Comparison of ENCODE assay signal across 8 mouse cellular contexts in the genomic region with DNA sequence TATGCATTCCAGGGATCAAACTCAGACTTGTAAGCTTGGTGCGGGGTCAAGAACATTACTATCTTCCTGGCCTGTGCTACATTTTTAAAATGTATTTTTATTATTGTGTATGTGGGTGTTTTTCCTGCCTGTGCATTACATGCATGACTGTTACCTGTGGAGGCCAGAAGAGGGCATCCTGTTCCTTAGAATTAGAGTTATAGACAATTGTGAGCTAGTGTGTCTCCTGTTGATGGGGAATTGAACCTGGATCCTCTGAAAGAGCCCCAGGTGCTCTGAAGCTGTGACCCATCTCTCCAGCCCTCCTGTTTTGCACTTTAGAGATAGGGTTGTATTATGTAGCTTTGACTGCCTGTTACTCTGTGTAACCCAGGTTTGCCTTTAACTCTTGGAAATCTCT. TPM values are rescaled to one million over a fixed set of nuclear protein-coding genes. Genes with fewer than 3 reads are reported as not detected.
A peak's percentile ranks its signal among the peaks of the same experiment; 100 is the strongest.
DNase-seq lines count a peak whose midpoint lies in the region; ATAC-seq lines count a peak whose summit lies in the region.

No protein-coding gene starts in this region.

- H3K9me3 ChIP-seq in heart, embryonic 10.5 days = no peaks in the 10 kb centered on the region
- H3K9me3 ChIP-seq in forebrain, embryonic 16.5 days (ENCODE audit: control insufficient read depth, low read length) = no peaks in the 10 kb centered on the region

- H3K36me3 ChIP-seq in heart, embryonic 10.5 days = peaks cover 21% of the 10 kb centered on the region
- H3K36me3 ChIP-seq in forebrain, embryonic 16.5 days (ENCODE audit: control insufficient read depth, insufficient read depth) = peaks cover 10% of the 10 kb centered on the region

- H3K27me3 ChIP-seq in heart, embryonic 10.5 days (ENCODE audit: insufficient read depth, poor library complexity, severe bottlenecking) = no peaks in the 10 kb centered on the region
- H3K27me3 ChIP-seq in forebrain, embryonic 16.5 days (replicated peaks; ENCODE audit: control insufficient read depth, insufficient read depth, low read length) = no peaks in the 10 kb centered on the region

- no peak overlapping the region for H3K4me2 ChIP-seq in forebrain, embryonic 16.5 days (ENCODE audit: low read length)

- peak; percentile 73 for ATAC-seq in forebrain, embryonic 16.5 days

- DNase-seq in heart, postnatal 10 days = peak; percentile 50 to 55
- DNase-seq in heart, embryonic 10.5 days (ENCODE audit: low spot score) = no peak
- DNase-seq in B cell, adult 2 months = peak; percentile 49 to 63
- peak; percentile 51 for DNase-seq in R1 (ENCODE audit: low read depth, low spot score)
- peak; percentile 39 for DNase-seq in lung, postnatal 14 days
- peak; percentile 11 to 18 for DNase-seq in thymus, postnatal 36 days
- DNase-seq in gastrocnemius, postnatal 14 days = no peak

- no peak overlapping the region for H3K4me3 ChIP-seq in heart, embryonic 10.5 days
- no peak overlapping the region for H3K4me3 ChIP-seq in forebrain, embryonic 16.5 days (replicated peaks; ENCODE audit: low read length)

- intact Hi-C loops in heart, postnatal 10 days (cut with DNase I) = loop anchor here (1.0 kb wide), 2 partner anchors 85 to 148 kb away; no protein-coding TSS in a partner anchor
- intact Hi-C loops in gastrocnemius, postnatal 14 days (cut with DNase I; ENCODE audit: low total_unique reads) = loop anchor here (10.0 kb wide), 1 partner anchor 83 kb away; no protein-coding TSS in a partner anchor

- H3K27ac ChIP-seq in heart, embryonic 10.5 days = no peak overlapping the region
- H3K27ac ChIP-seq in forebrain, embryonic 16.5 days (ENCODE audit: low read length) = no peak overlapping the region

- no peak overlapping the region for H3K9ac ChIP-seq in forebrain, embryonic 16.5 days (replicated peaks; ENCODE audit: low read depth, low read length)

- 91% methylated on average over 1 of the region's 1 CpGs for WGBS in heart, embryonic 10.5 days
- 95% methylated on average over 1 of the region's 1 CpGs for WGBS in forebrain, embryonic 16.5 days

- peaks cover 18% of the 10 kb centered on the region for H3K4me1 ChIP-seq in heart, embryonic 10.5 days
- peaks cover 7% of the 10 kb centered on the region; the same call in 1 of the 2 replicates for H3K4me1 ChIP-seq in forebrain, embryonic 16.5 days (replicated peaks; ENCODE audit: control insufficient read depth, insufficient read depth, low read length)

RNA-seq across cellular contexts. Expression of gene Dcaf8, which starts 14.1 kb away (rescaled TPM):
- 100 to 1,000 TPM; 119 to 130 TPM for total RNA-seq in heart, postnatal 10 days (2021)
- polyA plus RNA-seq in heart, embryonic 10.5 days (2016; fragmentation: Nextera tagmentation; extraction: Ambion mirVana) = 110 and 125 TPM in 2 replicates
- polyA plus RNA-seq in forebrain, embryonic 16.5 days (2015; fragmentation: Nextera tagmentation; extraction: Ambion mirVana) = 106 and 107 TPM in 2 replicates
- 100 to 1,000 TPM; 131 to 134 TPM for total RNA-seq in gastrocnemius, postnatal 14 days (2021)

RNA-seq across cellular contexts. Expression of gene Pex19, which starts 35.5 kb away (rescaled TPM):
- 100 to 1,000 TPM; 145 to 153 TPM for total RNA-seq in heart, postnatal 10 days (2021)
- polyA plus RNA-seq in heart, embryonic 10.5 days (2016; fragmentation: Nextera tagmentation; extraction: Ambion mirVana) = 154 and 161 TPM in 2 replicates
- 155 and 157 TPM in 2 replicates for polyA plus RNA-seq in forebrain, embryonic 16.5 days (2015; fragmentation: Nextera tagmentation; extraction: Ambion mirVana)
- 10 to 100 TPM; 88.5 to 95.2 TPM for total RNA-seq in gastrocnemius, postnatal 14 days (2021)

RNA-seq across cellular contexts. Expression of gene Pea15a, which starts 44.6 kb away (rescaled TPM):
- 100 to 1,000 TPM; 111 to 121 TPM for total RNA-seq in heart, postnatal 10 days (2021)
- 115 and 152 TPM in 2 replicates for polyA plus RNA-seq in heart, embryonic 10.5 days (2016; fragmentation: Nextera tagmentation; extraction: Ambion mirVana)
- polyA plus RNA-seq in forebrain, embryonic 16.5 days (2015; fragmentation: Nextera tagmentation; extraction: Ambion mirVana) = 472 and 511 TPM in 2 replicates
- total RNA-seq in gastrocnemius, postnatal 14 days (2021) = 10 to 100 TPM; 39.2 to 60.3 TPM

RNA-seq across cellular contexts. Expression of gene Casq1, which starts 57.7 kb away (rescaled TPM):
- 1 to 10 TPM; 6.6 to 9.1 TPM for total RNA-seq in heart, postnatal 10 days (2021)
- polyA plus RNA-seq in heart, embryonic 10.5 days (2016; fragmentation: Nextera tagmentation; extraction: Ambion mirVana) = 225 and 307 TPM in 2 replicates
- 4.7 and 7.2 TPM in 2 replicates for polyA plus RNA-seq in forebrain, embryonic 16.5 days (2015; fragmentation: Nextera tagmentation; extraction: Ambion mirVana)
- 1,000 to 10,000 TPM; 6,638 to 7,021 TPM for total RNA-seq in gastrocnemius, postnatal 14 days (2021)

Comparison
In these comparisons a context has a peak if more than half of its experiments do, and no peak if none do; other contexts are left out.
1. DNase-seq: peak in heart, postnatal 10 days (2 of 2), B cell, adult 2 months (2 of 2), R1 (single experiment), lung, postnatal 14 days (single experiment) and thymus, postnatal 36 days (2 of 2); none in heart, embryonic 10.5 days (single experiment) and gastrocnemius, postnatal 14 days (single experiment).